Mouse (Mus musculus) neutrophil, adult 83 days (primary cell): ENCODE measurements around the gene Lin28a. TPM values are rescaled to one million over a fixed set of nuclear protein-coding genes. Genes with fewer than 3 reads are reported as not detected.

Experiments
- total RNA-seq, 2 experiments: library from RNA; stranded (reverse); gene quantifications; one replicate each; pipeline ENCODE4 v1.2.4; 2023

Lin28a gene
- total RNA-seq: 10 to 100 TPM; 48.0 to 51.8 TPM

GRCm38 (mm10) chr4:134018779-134019145 lies at the start of gene Lin28a:
Lin28a (minus strand) TSS chr4:134018841.

DNA sequence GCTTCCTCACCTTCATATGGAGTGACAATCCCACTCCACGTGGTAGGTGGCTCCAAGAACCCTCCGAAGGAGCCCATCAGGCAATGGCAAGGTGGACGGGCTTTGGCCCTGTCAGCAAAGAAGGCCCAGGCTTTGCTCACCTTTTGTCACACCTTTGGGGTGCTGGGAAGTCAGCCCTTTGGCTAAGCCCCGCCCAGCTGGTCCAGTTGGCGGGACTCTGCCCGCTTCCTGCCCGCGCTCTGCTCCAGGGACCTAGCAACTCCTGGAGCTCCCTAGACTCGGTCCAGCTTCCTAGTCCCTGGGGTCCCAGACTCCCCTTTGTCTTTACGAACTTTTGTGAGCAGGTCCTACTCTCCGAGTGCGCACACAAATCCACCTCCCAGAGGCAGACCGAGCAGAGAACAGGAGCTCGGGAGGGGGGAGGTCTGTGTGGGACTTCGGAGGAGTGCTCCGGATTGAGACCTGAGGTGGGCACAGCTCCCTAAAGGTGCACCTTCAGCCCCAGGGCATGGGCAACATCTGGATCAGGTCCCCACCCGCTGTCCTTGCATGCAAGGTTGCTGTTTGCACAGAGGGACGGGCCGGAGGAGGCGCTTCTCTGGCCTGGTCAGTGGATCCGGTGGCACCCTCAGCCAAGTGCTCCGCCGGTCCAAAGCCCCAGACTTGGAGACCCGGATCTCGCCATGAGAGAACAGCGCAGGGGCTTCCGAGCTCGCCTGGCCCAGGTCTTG lies 41.7 kb upstream of the Lin28a start, which contains the start of gene Crybg2:
Gene Crybg2, plus strand, starts transcription at position 681 of the 731 bp plus-strand sequence.

GRCm38 (mm10) chr4:134053538-134053937 lies 34.9 kb upstream of the Lin28a start, which contains the start of gene Zfp683:
Zfp683 (plus strand) TSS chr4:134053838.

DNA sequence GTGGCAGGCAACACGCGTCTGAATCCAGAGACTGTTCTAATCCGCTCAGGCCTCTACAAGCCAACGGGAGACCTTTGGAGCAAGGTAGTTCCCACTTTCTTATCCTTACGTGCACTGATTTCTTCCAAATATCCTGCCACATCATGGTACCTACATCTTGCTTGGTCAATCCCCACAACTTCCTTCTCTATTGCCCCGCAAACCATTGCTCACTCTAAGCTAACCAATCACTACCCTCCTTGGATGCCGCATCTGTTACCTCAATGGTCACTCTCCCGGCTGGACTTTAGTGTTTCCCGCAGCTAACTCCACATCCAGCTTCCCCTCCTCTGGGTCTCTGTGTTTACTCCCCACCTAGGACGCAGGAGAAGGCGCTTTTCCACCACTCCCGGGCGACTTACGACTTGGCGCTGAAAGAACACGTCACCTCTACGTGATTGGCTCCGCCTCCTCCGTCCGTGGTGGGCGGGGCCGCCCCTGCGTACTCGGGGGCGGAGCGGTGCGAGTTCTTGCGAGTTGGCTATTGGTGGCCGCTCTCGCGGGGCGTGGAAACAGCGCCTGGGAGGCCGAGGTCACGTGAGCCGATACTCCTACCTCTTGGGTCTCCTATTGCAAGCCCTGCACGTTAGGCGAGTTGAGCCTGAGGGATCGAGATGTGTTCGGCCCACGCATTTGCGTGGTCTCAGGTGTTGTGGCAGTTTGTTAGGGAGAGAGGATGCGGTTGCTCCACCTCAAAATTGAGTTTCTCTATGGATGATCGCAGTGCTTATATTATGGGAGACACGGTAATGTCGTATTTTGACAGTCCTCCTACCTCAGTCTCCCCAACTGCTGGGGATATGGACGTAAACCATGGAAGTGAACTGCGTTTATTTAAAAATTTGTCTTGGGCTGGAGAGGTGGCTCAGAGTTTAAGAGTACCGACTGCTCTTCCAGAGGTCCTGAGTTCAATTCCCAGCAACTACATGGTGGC lies 17.9 kb downstream of the Lin28a start, which contains the start of gene Dhdds:
Gene Dhdds, minus strand, starts transcription at position 453 of the 973 bp plus-strand sequence.

DNA sequence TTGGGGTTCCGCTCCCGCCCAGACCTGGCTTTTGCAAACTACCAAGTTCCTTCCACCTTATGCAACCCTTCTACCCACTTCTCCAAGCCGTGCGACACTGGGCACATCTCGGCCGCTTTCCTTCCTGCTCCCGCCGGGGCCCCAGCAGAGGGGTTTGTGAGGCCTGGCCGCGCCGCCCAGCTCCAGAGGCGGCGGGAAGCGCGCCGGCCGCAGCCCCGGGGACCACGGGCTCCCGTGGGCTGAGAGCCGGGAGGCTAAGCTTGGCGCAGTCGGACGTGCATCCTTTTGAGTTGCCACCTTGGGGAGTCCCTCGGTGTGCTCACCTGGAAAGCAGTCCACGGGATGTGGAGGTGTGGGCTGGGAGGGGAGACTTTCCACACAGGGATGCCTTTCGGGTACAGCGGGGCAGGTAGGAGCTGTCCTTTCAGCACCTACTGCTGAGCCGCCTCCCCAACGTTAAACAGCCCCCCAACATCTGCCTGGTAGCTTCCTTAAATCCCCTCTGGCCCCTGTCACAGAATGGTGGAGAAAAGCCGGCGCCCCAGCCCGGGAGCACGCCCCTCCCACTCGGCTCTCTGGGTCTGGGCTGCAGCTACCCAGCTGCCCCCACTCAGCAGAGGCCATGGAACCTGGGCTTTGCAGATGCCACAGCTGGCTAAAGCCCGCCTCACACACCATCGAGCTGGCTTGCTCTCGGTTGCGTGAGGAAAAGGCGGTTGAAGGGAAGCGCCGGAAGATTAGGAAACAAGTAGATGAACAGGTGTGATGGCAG lies 50.3 kb downstream of the Lin28a start, which contains the start of gene Hmgn2:
Gene Hmgn2, minus strand, starts transcription at position 501 of the 772 bp plus-strand sequence.

Other genes starting within 250 kb of the Lin28a start
- 100 to 1,000 TPM; 253 to 272 TPM for gene Rps6ka1, start 131.0 kb downstream of the Lin28a start, total RNA-seq
- gene Hmgn2, start 50.2 kb downstream of the Lin28a start, total RNA-seq: 1,000 to 10,000 TPM; 1,319 to 1,440 TPM
- 10 to 100 TPM; 65.1 to 68.3 TPM for gene Dhdds, start 17.9 kb downstream of the Lin28a start, total RNA-seq
- not detected for gene Zfp683, start 35.0 kb upstream of the Lin28a start, total RNA-seq
- under 1 TPM in 1 of 2 experiments, not detected in 1; 0.59 TPM for gene Crybg2, start 42.0 kb upstream of the Lin28a start, total RNA-seq
- 1,000 to 10,000 TPM; 1,531 to 1,665 TPM for gene Cd52, start 76.2 kb upstream of the Lin28a start, total RNA-seq
- gene Ubxn11, start 83.7 kb upstream of the Lin28a start, total RNA-seq: 1 to 10 TPM; 5.0 to 8.1 TPM
- 100 to 1,000 TPM; 911 to 950 TPM for gene Sh3bgrl3, start 109.9 kb upstream of the Lin28a start, total RNA-seq
- 10 to 100 TPM; 17.4 to 17.6 TPM for gene Cep85, start 168.3 kb upstream of the Lin28a start, total RNA-seq
- not detected for gene Gm7534, start 184.2 kb upstream of the Lin28a start, total RNA-seq
- gene Catsper4, start 208.5 kb upstream of the Lin28a start, total RNA-seq: not detected
- not detected for gene Cnksr1, start 219.6 kb upstream of the Lin28a start, total RNA-seq
- gene E130218I03Rik, start 224.8 kb upstream of the Lin28a start, total RNA-seq: not detected
- gene Zfp593, start 226.8 kb upstream of the Lin28a start, total RNA-seq: 1 to 10 TPM; 5.9 to 6.1 TPM
- not detected for gene Gm30191, start 228.1 kb upstream of the Lin28a start, total RNA-seq
- gene Grrp1, start 235.3 kb upstream of the Lin28a start, total RNA-seq: 1 to 10 TPM in 1 of 2 experiments, not detected in 1; 1.5 TPM